Mouse (Mus musculus): ENCODE data around the gene Cyp2c65. TPM values are rescaled to one million over a fixed set of nuclear protein-coding genes. Genes with fewer than 3 reads are reported as not detected.
"Not testable (repeated sequence)": the region's sequence is repeated elsewhere in the genome, so short reads cannot be mapped to it uniquely, and the experiment has no call there.

The Cyp2c65 gene
- not detected in 2 replicates for polyA plus RNA-seq (2015; fragmentation: Nextera tagmentation; extraction: Ambion mirVana)

DNA sequence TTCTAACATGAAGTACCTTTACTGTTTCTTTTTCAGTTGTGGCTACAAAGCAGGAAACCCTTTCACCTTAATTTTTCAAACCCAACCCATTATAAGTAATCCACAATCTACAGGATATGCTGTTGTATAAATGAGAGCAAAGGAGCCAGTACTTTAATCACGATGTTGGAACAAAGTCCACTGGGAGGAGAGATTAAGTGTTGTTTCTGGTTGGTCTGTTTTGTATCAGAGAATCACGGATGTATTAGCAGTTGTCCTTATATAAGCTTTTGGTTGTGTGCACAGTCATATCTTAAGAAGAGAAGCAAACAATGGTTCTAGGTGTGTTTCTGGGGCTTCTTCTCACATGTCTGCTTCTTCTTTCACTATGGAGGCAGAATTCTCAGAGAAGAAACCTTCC is at the start of gene Cyp2c65:
Gene Cyp2c65, plus strand, starts transcription at position 297 of the 400 bp plus-strand sequence.
- Histone ChIP-seq H3K4me3 (no peak within 1 kb of the TSS), H3K9ac (no peak within 1 kb of the TSS), H3K4me1 (replicated peaks) (no peaks in the 10 kb centered on the region), H3K4me2 (no peak within 1 kb of the TSS), H3K9me3 (replicated peaks) (no peaks in the 10 kb centered on the region), H3K36me3 (no peaks in the 10 kb centered on the region), H3K27ac (no peak within 1 kb of the TSS), H3K27me3 (no peaks in the 10 kb centered on the region)
- 53% methylated on average over 2 of the region's 2 CpGs for whole genome bisulfite sequencing
- ATAC-seq (replicated peaks; ENCODE audit: insufficient number of reproducible peaks, insufficient read depth, low FRiP score, low read depth): no peak

DNA sequence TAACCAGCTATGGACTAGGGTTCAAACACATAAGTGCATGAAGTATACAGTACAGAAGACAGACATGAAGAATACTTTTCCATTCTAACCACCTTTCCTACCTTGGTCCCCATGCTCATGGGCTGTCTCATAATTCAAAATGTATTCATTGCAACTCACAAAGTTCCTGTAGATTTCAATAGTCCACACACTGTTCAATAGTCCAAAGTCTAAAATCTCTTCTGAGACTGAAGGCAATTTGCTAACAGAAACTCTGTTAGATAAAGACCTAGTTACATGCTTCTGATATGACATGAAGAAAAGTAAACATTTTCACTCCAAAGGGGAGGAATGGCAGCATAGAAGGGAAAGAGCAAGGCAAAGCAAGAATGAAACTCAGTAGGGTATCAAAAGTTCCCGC is 2.9 kb upstream of the Cyp2c65 start:
- no peak overlapping the region for H3K9ac ChIP-seq
- 79% methylated on average over 1 of the region's 1 CpGs for WGBS
- no peaks in the 10 kb centered on the region for H3K9me3 ChIP-seq (replicated peaks)
- H3K27ac ChIP-seq: no peak overlapping the region
- H3K4me2 ChIP-seq: no peak overlapping the region
- no peak overlapping the region for H3K4me3 ChIP-seq
- H3K27me3 ChIP-seq: no peaks in the 10 kb centered on the region
- no peaks in the 10 kb centered on the region for H3K4me1 ChIP-seq (replicated peaks)
- no peaks in the 10 kb centered on the region for H3K36me3 ChIP-seq
- ATAC-seq (replicated peaks; ENCODE audit: insufficient number of reproducible peaks, insufficient read depth, low FRiP score, low read depth): no peak

DNA sequence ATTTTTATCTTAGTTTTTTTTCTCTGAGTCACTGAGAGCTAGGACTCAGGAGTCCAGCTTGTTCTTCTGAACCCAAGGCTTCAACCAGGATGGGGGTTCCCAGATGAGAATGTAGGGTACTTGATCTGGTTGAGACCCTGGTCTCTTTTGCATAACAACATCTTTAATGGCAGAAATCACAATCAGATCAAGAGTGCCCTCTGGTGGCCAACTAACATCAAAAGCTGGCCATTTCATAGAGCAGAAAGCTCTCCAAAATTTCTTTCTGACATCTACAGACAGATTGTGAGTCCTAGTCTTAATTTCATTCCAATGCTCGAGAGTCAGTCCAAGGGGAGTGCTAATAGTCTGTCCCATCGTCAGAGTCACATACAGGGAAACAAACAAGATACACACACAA is 38.0 kb downstream of the Cyp2c65 start:
- not testable (repeated sequence) for H3K27ac ChIP-seq; H3K27me3 ChIP-seq; H3K4me2 ChIP-seq; ATAC-seq (replicated peaks; ENCODE audit: insufficient number of reproducible peaks, insufficient read depth, low FRiP score, low read depth); H3K36me3 ChIP-seq; H3K4me1 ChIP-seq (replicated peaks); H3K9ac ChIP-seq; H3K4me3 ChIP-seq
- H3K9me3 ChIP-seq (replicated peaks): 0 out of 2 replicates have a peak, but pooled peaks cover 11% of the 10 kb centered on the region
- 63% methylated on average over 2 of the region's 2 CpGs for WGBS

DNA sequence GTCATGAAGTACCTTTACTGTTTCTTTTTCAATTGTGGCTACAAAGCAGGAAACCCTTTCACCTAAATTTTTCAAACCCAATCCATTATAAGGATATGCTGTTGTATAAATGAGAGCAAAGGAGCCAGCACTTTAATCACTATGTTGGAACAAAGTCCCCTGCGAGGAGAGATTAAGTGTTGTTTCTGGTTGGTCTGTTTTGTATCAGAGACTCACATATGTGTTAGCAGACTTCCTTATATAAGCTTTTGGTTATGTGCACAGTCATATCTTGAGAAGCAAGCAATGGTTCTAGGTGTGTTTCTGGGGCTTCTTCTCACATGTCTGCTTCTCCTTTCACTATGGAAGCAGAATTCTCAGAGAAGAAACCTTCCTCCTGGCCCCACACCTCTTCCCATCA is 52.8 kb downstream of the Cyp2c65 start, which contains the start of gene Cyp2c66:
Gene Cyp2c66, plus strand, starts transcription at position 255 of the 400 bp plus-strand sequence.
- Histone ChIP-seq H3K27ac (no peak within 1 kb of the TSS), H3K9me3 (replicated peaks) (no peaks in the 10 kb centered on the region), H3K9ac (no peak within 1 kb of the TSS), H3K27me3 (no peaks in the 10 kb centered on the region), H3K4me1 (replicated peaks) (no peaks in the 10 kb centered on the region), H3K4me3 (no peak within 1 kb of the TSS), H3K4me2 (no peak within 1 kb of the TSS), H3K36me3 (no peaks in the 10 kb centered on the region)
- WGBS: 65% methylated on average over 1 of the region's 1 CpGs
- no peak for ATAC-seq (replicated peaks; ENCODE audit: insufficient number of reproducible peaks, insufficient read depth, low FRiP score, low read depth)

Other genes starting within 250 kb of the Cyp2c65 start
- 3.2 and 3.6 TPM in 2 replicates for gene Noc3l, start 241.8 kb upstream of the Cyp2c65 start, polyA plus RNA-seq (2015; fragmentation: Nextera tagmentation; extraction: Ambion mirVana)
- 1.6 and 1.7 TPM in 2 replicates for gene Tbc1d12, start 224.4 kb upstream of the Cyp2c65 start, polyA plus RNA-seq (2015; fragmentation: Nextera tagmentation; extraction: Ambion mirVana)
- 20.3 and 20.4 TPM in 2 replicates for gene Hells, start 130.1 kb upstream of the Cyp2c65 start, polyA plus RNA-seq (2015; fragmentation: Nextera tagmentation; extraction: Ambion mirVana)
- gene Cyp2c55, start 54.0 kb upstream of the Cyp2c65 start, polyA plus RNA-seq (2015; fragmentation: Nextera tagmentation; extraction: Ambion mirVana): not detected in 2 replicates
- gene Cyp2c66, start 52.9 kb downstream of the Cyp2c65 start, polyA plus RNA-seq (2015; fragmentation: Nextera tagmentation; extraction: Ambion mirVana): not detected in 2 replicates
- gene Cyp2c29, start 208.4 kb downstream of the Cyp2c65 start, polyA plus RNA-seq (2015; fragmentation: Nextera tagmentation; extraction: Ambion mirVana): not detected in 2 replicates

All from heart, embryonic 15.5 days (tissue).